Mouse (Mus musculus): ENCODE measurements around the gene Tmem121b.

Gene Tmem121b

DNA sequence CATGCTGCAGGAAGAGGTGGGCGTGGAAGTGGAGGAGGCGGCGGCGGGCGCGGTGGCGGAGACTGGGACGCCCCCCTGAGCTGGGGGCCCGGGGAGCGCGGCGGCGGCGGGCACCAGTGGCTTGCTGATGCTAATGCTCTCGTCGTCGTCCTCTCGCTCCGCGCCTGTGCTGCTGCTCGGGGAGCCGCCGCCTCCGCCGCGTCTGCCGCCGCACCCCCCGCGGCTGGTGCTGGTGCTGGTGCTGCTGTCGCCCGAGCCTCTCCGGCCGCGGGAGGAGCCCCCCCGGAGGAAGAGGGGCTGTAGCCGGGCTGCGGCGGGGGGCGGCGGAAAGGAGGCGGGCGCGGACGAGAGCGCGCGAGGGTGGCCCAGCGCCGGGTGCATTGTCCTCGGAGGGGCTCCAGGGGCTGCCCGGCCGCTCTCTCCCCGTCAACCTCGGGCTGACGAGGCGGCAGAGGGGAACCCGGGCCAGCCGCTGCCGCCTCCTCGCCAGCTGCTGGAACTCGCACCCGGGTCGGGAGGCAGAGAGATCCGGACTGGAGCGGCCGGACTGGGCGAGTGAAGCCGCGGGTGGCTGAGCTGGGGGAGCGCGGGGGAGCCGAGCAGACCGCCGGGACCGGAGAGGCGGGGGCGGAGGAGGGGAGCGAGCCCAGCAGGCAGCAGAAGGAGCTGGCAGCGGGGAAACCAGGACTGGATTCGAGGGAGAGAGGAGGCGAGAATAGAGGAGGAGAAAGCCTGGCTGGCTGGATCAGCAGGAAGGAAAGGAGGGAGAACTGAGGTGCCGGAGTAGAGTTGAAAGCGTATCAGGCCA is at the start of gene Tmem121b:
Gene Tmem121b (minus strand): TSS at position 434 of the 808 bp plus-strand sequence.
- in situ Hi-C loops (cut with MboI; ENCODE audit: unreplicated experiment in 2 of 2): no loop called here

- in situ Hi-C loops (cut with MboI; ENCODE audit: unreplicated experiment in 2 of 2): no loop called here
These were observed 48.5 kb upstream of the Tmem121b start for GRCm38 (mm10) chr6:120542061-120542460.

GRCm38 (mm10) chr6:120541386-120541785 is 47.8 kb upstream of the Tmem121b start:
- in situ Hi-C loops (cut with MboI; ENCODE audit: unreplicated experiment in 2 of 2): no loop called here

DNA sequence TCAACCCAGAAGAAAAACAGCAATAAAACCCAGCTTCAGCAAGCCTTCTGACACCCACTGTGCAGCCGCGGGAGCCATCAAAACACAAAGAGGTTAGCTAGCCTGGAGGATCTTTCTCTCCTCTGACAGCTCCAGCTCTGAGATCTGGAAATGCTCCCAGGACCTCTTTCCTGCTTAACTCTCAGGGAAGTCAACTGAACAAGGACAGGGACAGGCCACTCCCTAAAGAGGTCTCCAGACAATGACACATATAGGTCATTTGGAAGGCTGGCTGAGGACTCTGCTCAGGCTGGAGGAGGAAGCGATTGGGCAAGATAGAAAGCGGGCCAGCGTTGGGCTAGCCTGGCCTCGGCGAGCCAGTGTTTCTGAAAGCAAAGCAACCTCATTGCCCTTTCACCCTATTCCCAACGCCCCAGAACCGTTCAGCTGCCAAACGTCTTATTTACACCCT is 46.2 kb upstream of the Tmem121b start:
- in situ Hi-C loops (cut with MboI; ENCODE audit: unreplicated experiment in 2 of 2): loop anchor here (5.0 kb wide), 3 partner anchors 37 to 197 kb away; no protein-coding TSS in a partner anchor

DNA sequence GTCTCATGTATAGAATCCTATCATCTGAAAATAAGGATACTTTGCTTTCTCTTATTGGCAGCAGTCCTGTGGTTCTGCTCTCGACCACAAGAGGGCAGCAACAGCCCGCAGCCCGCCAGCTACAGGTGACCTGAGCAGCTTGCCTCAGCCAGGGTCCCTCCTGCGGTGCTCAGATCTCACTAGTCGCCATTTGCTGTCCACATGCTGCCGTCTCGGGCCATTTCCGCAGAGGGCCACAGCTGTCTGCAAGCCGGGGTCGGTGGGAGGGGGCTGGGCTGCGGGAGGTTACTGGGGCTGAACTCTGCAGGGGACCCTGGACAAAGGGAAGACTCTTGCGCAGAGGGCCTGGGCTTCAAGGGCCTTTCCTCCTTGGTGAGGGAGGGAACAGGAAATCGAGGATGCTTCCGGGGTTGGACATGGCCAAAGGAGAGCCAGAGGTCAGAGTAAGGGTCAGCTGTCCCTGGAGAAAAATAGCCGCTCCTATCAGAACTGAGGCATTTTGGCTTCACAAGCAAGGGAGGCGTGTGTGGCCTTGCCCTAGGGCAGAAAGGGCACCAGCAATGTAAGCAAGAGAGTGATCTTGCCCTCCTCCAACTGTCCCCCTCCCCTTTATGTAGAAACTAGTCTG is 45.6 kb upstream of the Tmem121b start:
- in situ Hi-C loops (cut with MboI; ENCODE audit: unreplicated experiment in 2 of 2): loop anchor here (5.0 kb wide), 3 partner anchors 38 to 198 kb away; no protein-coding TSS in a partner anchor

GRCm38 (mm10) chr6:120536337-120536736 is 42.7 kb upstream of the Tmem121b start:
- in situ Hi-C loops (cut with MboI; ENCODE audit: unreplicated experiment in 2 of 2): loop anchor here (5.0 kb wide), 3 partner anchors 41 to 201 kb away; no protein-coding TSS in a partner anchor

- in situ Hi-C loops (cut with MboI; ENCODE audit: unreplicated experiment in 2 of 2): no loop called here
These were observed 39.0 kb upstream of the Tmem121b start for GRCm38 (mm10) chr6:120532594-120532993.

GRCm38 (mm10) chr6:120531020-120531965 is 37.7 kb upstream of the Tmem121b start, which contains the start of gene Hdhd5:
Hdhd5 (minus strand) TSS chr6:120531319.
- in situ Hi-C loops (cut with MboI; ENCODE audit: unreplicated experiment in 2 of 2): no loop called here

- in situ Hi-C loops (cut with MboI; ENCODE audit: unreplicated experiment in 2 of 2): no loop called here
These were observed 35.5 kb upstream of the Tmem121b start for GRCm38 (mm10) chr6:120529123-120529522.

DNA sequence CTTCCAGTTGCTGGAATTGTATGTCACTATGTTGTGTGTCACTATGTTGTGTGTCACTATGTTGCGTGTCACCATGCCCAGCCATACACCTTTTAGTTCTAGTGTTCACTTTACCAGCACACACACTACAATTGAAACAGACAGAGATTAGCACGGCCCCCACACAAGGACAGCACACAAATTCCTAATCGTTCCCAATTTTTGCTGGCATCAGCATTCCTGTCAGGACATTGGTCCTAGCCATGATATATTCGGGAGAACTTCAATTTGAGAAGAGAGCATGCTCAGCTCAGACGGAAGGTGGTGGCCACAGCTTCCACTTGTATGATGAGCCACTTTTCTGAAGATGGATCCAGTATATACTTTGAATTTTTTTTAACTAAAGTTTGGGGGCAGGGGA is 31.2 kb upstream of the Tmem121b start:
- in situ Hi-C loops (cut with MboI; ENCODE audit: unreplicated experiment in 2 of 2): no loop called here

DNA sequence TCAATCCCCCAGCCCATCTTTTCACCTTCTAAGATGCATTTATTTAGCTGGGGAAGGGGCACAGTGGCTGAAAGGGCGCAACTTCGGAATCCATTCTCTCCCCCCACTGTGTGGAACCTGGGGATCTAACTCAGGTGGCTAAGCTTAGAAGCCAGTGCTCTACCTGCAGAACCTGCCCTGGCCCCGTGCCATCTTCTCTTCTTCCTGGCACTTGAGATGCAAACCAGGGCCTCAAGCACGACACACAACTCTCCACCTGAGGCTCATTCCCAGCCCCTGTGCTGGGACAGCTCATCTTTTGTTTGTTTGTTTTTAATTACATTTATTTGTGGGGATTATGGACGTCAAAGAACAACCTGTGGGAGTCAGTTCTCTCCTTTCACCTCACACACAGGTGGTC is 26.0 kb upstream of the Tmem121b start:
- in situ Hi-C loops (cut with MboI; ENCODE audit: unreplicated experiment in 2 of 2): no loop called here

GRCm38 (mm10) chr6:120517311-120517710 is 23.7 kb upstream of the Tmem121b start:
- in situ Hi-C loops (cut with MboI; ENCODE audit: unreplicated experiment in 2 of 2): no loop called here

DNA sequence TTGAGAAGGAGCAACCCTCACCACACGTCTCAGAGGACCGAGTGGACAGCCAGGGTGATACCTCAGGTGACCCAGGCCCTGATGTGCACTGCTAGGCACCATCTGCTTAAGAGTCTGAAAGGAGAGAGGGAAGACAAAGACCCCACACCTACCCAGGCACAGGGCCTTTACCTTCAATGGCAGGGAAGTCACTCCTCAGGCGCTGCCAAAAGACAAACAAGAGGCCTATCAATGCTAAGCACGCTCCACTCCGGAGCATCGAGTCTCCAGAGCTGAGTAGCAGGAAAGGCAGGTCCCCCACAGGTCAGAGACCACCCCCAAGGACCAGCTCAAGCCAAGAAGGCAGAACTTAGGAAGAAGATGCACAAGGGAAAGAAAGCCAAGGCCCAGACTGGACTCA is 23.3 kb upstream of the Tmem121b start:
- in situ Hi-C loops (cut with MboI; ENCODE audit: unreplicated experiment in 2 of 2): no loop called here

- in situ Hi-C loops (cut with MboI; ENCODE audit: unreplicated experiment in 2 of 2): no loop called here
These were observed 22.8 kb upstream of the Tmem121b start for GRCm38 (mm10) chr6:120516422-120516821.

DNA sequence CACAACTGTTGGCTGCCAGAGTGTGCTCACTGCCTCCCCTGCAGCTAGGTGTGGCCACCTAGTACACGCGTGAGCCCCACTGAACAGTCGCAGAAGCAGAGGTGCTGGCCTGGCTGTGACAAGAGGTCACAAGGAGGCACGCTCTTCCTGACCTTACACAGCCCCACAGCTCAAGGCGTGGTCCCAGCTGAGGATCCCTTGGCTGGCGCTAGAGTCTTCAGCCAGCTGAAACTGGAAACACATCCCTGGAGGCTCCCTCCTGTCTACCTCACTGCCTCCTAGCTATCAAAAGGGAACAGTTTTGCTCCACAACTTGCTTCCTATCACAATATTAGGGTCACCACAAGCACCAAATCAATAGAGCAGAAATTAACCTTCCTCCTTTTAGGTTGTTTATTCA is 17.6 kb upstream of the Tmem121b start:
- in situ Hi-C loops (cut with MboI; ENCODE audit: unreplicated experiment in 2 of 2): no loop called here

- in situ Hi-C loops (cut with MboI; ENCODE audit: unreplicated experiment in 2 of 2): no loop called here
These were observed 16.8 kb upstream of the Tmem121b start for GRCm38 (mm10) chr6:120510425-120510824.

GRCm38 (mm10) chr6:120509975-120510374 is 16.4 kb upstream of the Tmem121b start:
- in situ Hi-C loops (cut with MboI; ENCODE audit: unreplicated experiment in 2 of 2): no loop called here

GRCm38 (mm10) chr6:120508645-120509044 is 15.0 kb upstream of the Tmem121b start:
- in situ Hi-C loops (cut with MboI; ENCODE audit: unreplicated experiment in 2 of 2): no loop called here

DNA sequence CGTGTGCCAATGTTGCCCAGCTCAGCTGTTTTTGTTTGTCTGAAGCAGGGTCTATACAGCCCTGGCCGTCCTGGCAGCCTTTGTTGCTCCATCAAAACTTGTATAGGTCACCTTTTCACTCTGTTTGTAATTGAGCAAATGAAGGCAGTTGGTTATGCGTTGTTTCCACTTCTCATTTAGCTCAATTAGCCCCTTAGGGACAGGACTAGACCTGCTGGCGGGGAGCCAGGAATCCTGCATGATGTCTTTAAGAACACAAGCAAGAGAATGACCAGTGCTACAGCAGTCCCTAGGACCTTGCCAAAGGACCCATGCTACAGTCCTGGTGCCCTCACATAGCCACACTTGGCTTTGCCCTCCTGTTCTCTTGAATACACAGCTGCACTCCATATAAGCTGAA is 11.9 kb upstream of the Tmem121b start:
- in situ Hi-C loops (cut with MboI; ENCODE audit: unreplicated experiment in 2 of 2): no loop called here

DNA sequence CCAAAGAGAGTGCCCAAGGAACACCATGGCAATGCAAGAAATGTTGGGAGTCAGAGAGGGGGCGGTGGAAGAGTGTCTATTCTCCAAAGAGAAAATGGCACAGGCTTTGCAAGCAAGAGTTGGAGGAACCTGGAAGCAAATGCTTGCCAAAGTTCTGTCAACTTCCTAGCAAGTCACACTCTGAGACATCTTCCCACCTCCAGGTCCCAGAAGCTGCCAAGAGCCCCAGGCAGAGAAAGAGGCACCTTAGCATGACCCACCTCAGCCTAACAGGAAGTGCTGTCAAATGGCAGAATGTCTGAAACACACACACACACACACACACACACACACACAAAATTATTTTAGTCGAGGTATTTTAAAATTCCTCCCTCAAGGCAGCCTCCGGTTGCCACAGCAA is 10.4 kb upstream of the Tmem121b start:
- in situ Hi-C loops (cut with MboI; ENCODE audit: unreplicated experiment in 2 of 2): no loop called here

GRCm38 (mm10) chr6:120496544-120496943 is 2.9 kb upstream of the Tmem121b start:
- in situ Hi-C loops (cut with MboI; ENCODE audit: unreplicated experiment in 2 of 2): no loop called here

All from v-Abl transformed pro-B cells (cell line).